Mouse (Mus musculus) neural tube, embryonic 14.5 days (tissue): ENCODE measurements around the gene Plin2. TPM values are rescaled to one million over a fixed set of nuclear protein-coding genes. Genes with fewer than 3 reads are reported as not detected.

Source experiments
- ATAC-seq: fragments of 200-750 bp; cut with Nextera tagmentation; 2 replicates; pipeline ENCODE4 v1.8.0; 2017; ENCODE audit warnings: low read depth, mild to moderate bottlenecking, moderate TSS enrichment, moderate library complexity
- H3K27ac ChIP-seq: fragments of 300-500 bp; sonication (generic); 2 replicates; pipeline ENCODE4 v1.5.1; 2014; ENCODE audit warnings: low read depth, mild to moderate bottlenecking, control low read depth, low read length, moderate library complexity, mixed read lengths
- H3K27me3 ChIP-seq: fragments of 300-500 bp; sonication (generic); 2 replicates; pipeline ENCODE4 v1.6.1; 2014; ENCODE audit warnings: low read length; ENCODE audit not compliant: control insufficient read depth, insufficient read depth
- H3K36me3 ChIP-seq: fragments of 300-500 bp; sonication (generic); 2 replicates; pipeline ENCODE4 v1.6.1; 2014; ENCODE audit warnings: low read length, mixed read lengths; ENCODE audit not compliant: control insufficient read depth, insufficient read depth
- H3K4me1 ChIP-seq: fragments of 300-500 bp; sonication (generic); 2 replicates; pipeline ENCODE4 v1.6.1; 2014; ENCODE audit warnings: low read length; ENCODE audit not compliant: control insufficient read depth, insufficient read depth
- H3K4me2 ChIP-seq: fragments of 300-500 bp; sonication (generic); 2 replicates; pipeline ENCODE4 v1.6.1; 2014; ENCODE audit warnings: mild to moderate bottlenecking, low read depth, low read length, control low read depth
- H3K4me3 ChIP-seq: fragments of 300-500 bp; sonication (generic); 2 replicates; pipeline ENCODE4 v1.5.1; 2014; ENCODE audit warnings: low read depth, low read length, control low read depth, mixed read lengths
- H3K9ac ChIP-seq: fragments of 300-500 bp; sonication (generic); replicated peaks from 2 replicates; pipeline ENCODE4 v1.6.1; 2014; ENCODE audit warnings: low read depth, mild to moderate bottlenecking, control low read depth, low read length, mixed read lengths
- H3K9me3 ChIP-seq: fragments of 300-500 bp; sonication (generic); 2 replicates; pipeline ENCODE4 v1.6.1; 2016; ENCODE audit warnings: low read length; ENCODE audit not compliant: control insufficient read depth
- WGBS: fragments of 180-500 bp; shearing (Covaris S2); extraction: QIAGEN DNeasy Blood & Tissue Kit; methylation state at CpG from one replicate; pipeline ENCODE4 v1.1.7; 2014; 5-methylcytosine and 5-hydroxymethylcytosine counted together
- polyA plus RNA-seq: library from polyadenylated mRNA; unstranded; fragments of >200 nt; fragmentation: Nextera tagmentation; extraction: Ambion mirVana; gene quantifications from 2 replicates; pipeline ENCODE4 v1.2.1, GENCODE M21; 2014

Gene Plin2
- polyA plus RNA-seq, 1 experiment from 2014 or later = 33.9 TPM

- no peak overlapping the region for H3K4me3 ChIP-seq
- H3K9ac ChIP-seq = no peak overlapping the region
- no peak for ATAC-seq
- H3K4me1 ChIP-seq = no peaks in the 10 kb centered on the region
- no peak overlapping the region for H3K4me2 ChIP-seq
- H3K27ac ChIP-seq = no peak overlapping the region
- no peaks in the 10 kb centered on the region for H3K27me3 ChIP-seq
- WGBS = 37% methylated on average over 2 of the region's 2 CpGs
- H3K9me3 ChIP-seq = no peaks in the 10 kb centered on the region
- H3K36me3 ChIP-seq = no peaks in the 10 kb centered on the region
These were observed 16.1 kb upstream of the Plin2 start for GRCm38 (mm10) chr4:86686009-86686366.

GRCm38 (mm10) chr4:86685231-86686008 lies 15.6 kb upstream of the Plin2 start:
- Histone ChIP-seq H3K4me1 (no peaks in the 10 kb centered on the region), H3K27ac (no peak overlapping the region), H3K4me3 (no peak overlapping the region), H3K9me3 (no peaks in the 10 kb centered on the region), H3K27me3 (no peaks in the 10 kb centered on the region), H3K36me3 (no peaks in the 10 kb centered on the region), H3K9ac (no peak overlapping the region), H3K4me2 (no peak overlapping the region)
- ATAC-seq = no peak
- 79% methylated on average over 11 of the region's 11 CpGs for WGBS

- Histone ChIP-seq H3K27me3 (no peaks in the 10 kb centered on the region), H3K4me1 (no peaks in the 10 kb centered on the region), H3K27ac (no peak overlapping the region), H3K36me3 (no peaks in the 10 kb centered on the region), H3K9me3 (no peaks in the 10 kb centered on the region), H3K4me2 (no peak overlapping the region), H3K9ac (no peak overlapping the region), H3K4me3 (no peak overlapping the region)
- ATAC-seq = no peak
- WGBS = 92% methylated on average over 6 of the region's 6 CpGs
These were observed 14.9 kb upstream of the Plin2 start for GRCm38 (mm10) chr4:86684806-86685205.

GRCm38 (mm10) chr4:86683746-86684145 lies 13.9 kb upstream of the Plin2 start:
- no peak for ATAC-seq
- no peak overlapping the region for H3K27ac ChIP-seq
- WGBS = 88% methylated on average over 5 of the region's 5 CpGs
- no peaks in the 10 kb centered on the region for H3K4me1 ChIP-seq
- H3K4me2 ChIP-seq = no peak overlapping the region
- no peak overlapping the region for H3K9ac ChIP-seq
- no peaks in the 10 kb centered on the region for H3K36me3 ChIP-seq
- no peak overlapping the region for H3K4me3 ChIP-seq
- H3K27me3 ChIP-seq = no peaks in the 10 kb centered on the region
- no peaks in the 10 kb centered on the region for H3K9me3 ChIP-seq

GRCm38 (mm10) chr4:86683280-86683679 lies 13.4 kb upstream of the Plin2 start:
- WGBS = 91% methylated on average over 5 of the region's 5 CpGs
- Histone ChIP-seq H3K27me3 (no peaks in the 10 kb centered on the region), H3K9ac (no peak overlapping the region), H3K4me2 (no peak overlapping the region), H3K36me3 (no peaks in the 10 kb centered on the region), H3K4me1 (no peaks in the 10 kb centered on the region), H3K9me3 (no peaks in the 10 kb centered on the region), H3K27ac (no peak overlapping the region), H3K4me3 (no peak overlapping the region)
- ATAC-seq = no peak

- H3K4me1 ChIP-seq = no peaks in the 10 kb centered on the region
- H3K4me3 ChIP-seq = no peak overlapping the region
- no peaks in the 10 kb centered on the region for H3K36me3 ChIP-seq
- H3K27me3 ChIP-seq = no peaks in the 10 kb centered on the region
- H3K4me2 ChIP-seq = no peak overlapping the region
- WGBS = 75% methylated on average over 2 of the region's 2 CpGs
- H3K9me3 ChIP-seq = no peaks in the 10 kb centered on the region
- H3K9ac ChIP-seq = no peak overlapping the region
- no peak for ATAC-seq
- H3K27ac ChIP-seq = no peak overlapping the region
These were observed 12.0 kb upstream of the Plin2 start for GRCm38 (mm10) chr4:86681846-86682245.

- no peaks in the 10 kb centered on the region for H3K27me3 ChIP-seq
- no peak overlapping the region for H3K9ac ChIP-seq
- WGBS = 43% methylated on average over 3 of the region's 3 CpGs
- H3K4me1 ChIP-seq = no peaks in the 10 kb centered on the region
- no peak for ATAC-seq
- no peak overlapping the region for H3K4me2 ChIP-seq
- no peak overlapping the region for H3K27ac ChIP-seq
- H3K9me3 ChIP-seq = no peaks in the 10 kb centered on the region
- no peak overlapping the region for H3K4me3 ChIP-seq
- no peaks in the 10 kb centered on the region for H3K36me3 ChIP-seq
These were observed 11.6 kb upstream of the Plin2 start for GRCm38 (mm10) chr4:86681421-86681820.

- Histone ChIP-seq H3K36me3 (no peaks in the 10 kb centered on the region), H3K9me3 (no peaks in the 10 kb centered on the region), H3K4me3 (no peak overlapping the region), H3K4me1 (no peaks in the 10 kb centered on the region), H3K4me2 (no peak overlapping the region), H3K9ac (no peak overlapping the region), H3K27me3 (no peaks in the 10 kb centered on the region), H3K27ac (no peak overlapping the region)
- WGBS = 94% methylated on average over 2 of the region's 2 CpGs
- ATAC-seq = no peak
These were observed 9.8 kb upstream of the Plin2 start for GRCm38 (mm10) chr4:86679686-86680085.

GRCm38 (mm10) chr4:86676756-86677155 lies 6.9 kb upstream of the Plin2 start:
- no peak overlapping the region for H3K27ac ChIP-seq
- no peak for ATAC-seq

More at GRCm38 (mm10) chr4:86676756-86677155, 6.9 kb upstream of the Plin2 start:
- no peaks in the 10 kb centered on the region for H3K27me3 ChIP-seq
- H3K36me3 ChIP-seq = no peaks in the 10 kb centered on the region
- H3K4me1 ChIP-seq = no peaks in the 10 kb centered on the region
- H3K4me3 ChIP-seq = no peak overlapping the region
- H3K9ac ChIP-seq = no peak overlapping the region
- H3K4me2 ChIP-seq = no peak overlapping the region
- H3K9me3 ChIP-seq = no peaks in the 10 kb centered on the region
